Mouse (Mus musculus): Measurements from ENCODE around the gene Naa16. TPM values are rescaled to one million over a fixed set of nuclear protein-coding genes. Genes with fewer than 3 reads are reported as not detected.

Naa16 gene
- total RNA-seq, 1 experiment from 2014 or later, result 30.6 TPM

- ATAC-seq (replicated peaks; ENCODE audit: insufficient number of reproducible peaks, low FRiP score, low TSS enrichment, poor library complexity, severe bottlenecking), result no peak
These were observed 55.0 kb downstream of the Naa16 start for GRCm38 (mm10) chr14:79335613-79336012.

GRCm38 (mm10) chr14:79331936-79332335 is 58.6 kb downstream of the Naa16 start:
- ATAC-seq (replicated peaks; ENCODE audit: insufficient number of reproducible peaks, low FRiP score, low TSS enrichment, poor library complexity, severe bottlenecking), result no peak

DNA sequence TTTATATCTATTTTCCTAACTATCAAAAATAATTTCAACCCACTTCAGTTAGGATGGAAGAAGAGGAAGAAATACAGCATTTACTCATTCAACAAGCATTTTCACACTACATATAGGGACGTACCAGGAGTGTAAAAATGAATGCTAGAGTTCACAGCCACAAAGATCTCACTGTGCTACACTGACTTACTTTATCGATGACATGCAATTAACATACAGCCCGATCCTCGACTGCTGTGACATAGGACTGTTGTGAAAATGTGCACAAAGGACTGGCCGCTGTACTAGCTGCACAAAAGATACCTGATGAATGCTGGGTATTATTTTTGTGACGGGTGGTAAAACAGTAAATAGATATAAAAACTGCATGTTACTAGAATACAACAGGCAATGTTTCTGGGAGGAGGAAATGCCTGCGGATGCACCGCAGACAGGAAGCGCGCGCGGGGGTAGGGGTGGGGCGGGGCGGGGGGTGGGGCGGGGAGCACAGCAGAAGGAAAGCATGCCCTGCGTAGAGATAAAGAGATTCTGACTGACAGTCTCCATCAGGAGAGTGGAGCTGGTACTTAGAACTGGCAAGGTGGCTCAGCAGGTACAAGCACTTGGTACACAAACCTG is 59.5 kb downstream of the Naa16 start:
- ATAC-seq (replicated peaks; ENCODE audit: insufficient number of reproducible peaks, low FRiP score, low TSS enrichment, poor library complexity, severe bottlenecking), result peak; percentile 30

- peak; percentile 41; the same call in 1 of the 2 replicates for ATAC-seq (replicated peaks; ENCODE audit: insufficient number of reproducible peaks, low FRiP score, low TSS enrichment, poor library complexity, severe bottlenecking)
These were observed 63.5 kb downstream of the Naa16 start for GRCm38 (mm10) chr14:79327033-79327432.

- ATAC-seq (replicated peaks; ENCODE audit: insufficient number of reproducible peaks, low FRiP score, low TSS enrichment, poor library complexity, severe bottlenecking), result no peak
These were observed 66.3 kb downstream of the Naa16 start for GRCm38 (mm10) chr14:79324112-79324840.

GRCm38 (mm10) chr14:79321881-79322280 is 68.7 kb downstream of the Naa16 start:
- no peak for ATAC-seq (replicated peaks; ENCODE audit: insufficient number of reproducible peaks, low FRiP score, low TSS enrichment, poor library complexity, severe bottlenecking)

- no peak for ATAC-seq (replicated peaks; ENCODE audit: insufficient number of reproducible peaks, low FRiP score, low TSS enrichment, poor library complexity, severe bottlenecking)
These were observed 69.4 kb downstream of the Naa16 start for GRCm38 (mm10) chr14:79321152-79321551.

GRCm38 (mm10) chr14:79317602-79318001 is 73.0 kb downstream of the Naa16 start:
- ATAC-seq (replicated peaks; ENCODE audit: insufficient number of reproducible peaks, low FRiP score, low TSS enrichment, poor library complexity, severe bottlenecking), result no peak

DNA sequence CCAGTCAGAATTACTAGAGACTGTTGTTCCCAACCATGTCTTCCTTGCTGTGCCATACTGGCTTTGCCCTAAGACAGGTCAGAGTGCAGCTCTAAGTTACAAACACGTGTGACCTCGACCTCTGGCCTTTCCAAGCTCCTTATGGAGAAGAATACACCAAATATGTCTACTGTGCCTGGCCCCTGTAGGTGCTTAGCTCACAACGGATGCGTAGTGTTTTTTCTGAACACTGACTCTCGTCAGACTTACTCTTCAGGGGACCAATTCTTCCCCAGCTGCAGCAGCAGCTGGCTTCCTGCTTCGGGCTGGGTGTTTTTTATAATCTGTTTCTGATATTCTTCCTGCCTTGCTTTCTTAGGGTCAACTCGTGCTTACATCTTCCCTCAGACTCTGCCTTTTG is 74.7 kb downstream of the Naa16 start:
- ATAC-seq (replicated peaks; ENCODE audit: insufficient number of reproducible peaks, low FRiP score, low TSS enrichment, poor library complexity, severe bottlenecking), result no peak

GRCm38 (mm10) chr14:79314245-79315010 is 76.2 kb downstream of the Naa16 start:
- ATAC-seq (replicated peaks; ENCODE audit: insufficient number of reproducible peaks, low FRiP score, low TSS enrichment, poor library complexity, severe bottlenecking), result no peak

GRCm38 (mm10) chr14:79313439-79314175 is 77.0 kb downstream of the Naa16 start:
- no peak for ATAC-seq (replicated peaks; ENCODE audit: insufficient number of reproducible peaks, low FRiP score, low TSS enrichment, poor library complexity, severe bottlenecking)

DNA sequence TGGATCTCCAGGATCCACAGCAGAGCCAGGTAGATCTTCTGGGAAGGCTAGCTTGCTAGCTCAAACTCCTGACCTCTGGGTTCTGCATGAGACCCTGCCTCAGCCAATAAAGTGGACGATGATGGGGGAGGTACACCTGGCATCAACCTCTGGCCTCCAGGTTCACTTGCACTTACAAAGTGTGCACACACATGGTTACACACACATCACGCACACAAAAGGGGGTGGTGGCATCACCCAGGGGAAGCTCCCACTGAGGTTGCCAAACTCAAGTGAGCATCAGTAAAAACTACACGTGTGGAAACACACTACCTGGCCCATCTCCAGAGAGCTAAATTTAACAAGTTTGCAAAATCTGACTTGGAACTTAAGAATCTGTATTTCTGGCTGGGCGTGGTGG is 77.9 kb downstream of the Naa16 start:
- no peak for ATAC-seq (replicated peaks; ENCODE audit: insufficient number of reproducible peaks, low FRiP score, low TSS enrichment, poor library complexity, severe bottlenecking)

- ATAC-seq (replicated peaks; ENCODE audit: insufficient number of reproducible peaks, low FRiP score, low TSS enrichment, poor library complexity, severe bottlenecking), result no peak
These were observed 78.6 kb downstream of the Naa16 start for GRCm38 (mm10) chr14:79311918-79312454.

- no peak for ATAC-seq (replicated peaks; ENCODE audit: insufficient number of reproducible peaks, low FRiP score, low TSS enrichment, poor library complexity, severe bottlenecking)
These were observed 81.5 kb downstream of the Naa16 start for GRCm38 (mm10) chr14:79309115-79309514.

DNA sequence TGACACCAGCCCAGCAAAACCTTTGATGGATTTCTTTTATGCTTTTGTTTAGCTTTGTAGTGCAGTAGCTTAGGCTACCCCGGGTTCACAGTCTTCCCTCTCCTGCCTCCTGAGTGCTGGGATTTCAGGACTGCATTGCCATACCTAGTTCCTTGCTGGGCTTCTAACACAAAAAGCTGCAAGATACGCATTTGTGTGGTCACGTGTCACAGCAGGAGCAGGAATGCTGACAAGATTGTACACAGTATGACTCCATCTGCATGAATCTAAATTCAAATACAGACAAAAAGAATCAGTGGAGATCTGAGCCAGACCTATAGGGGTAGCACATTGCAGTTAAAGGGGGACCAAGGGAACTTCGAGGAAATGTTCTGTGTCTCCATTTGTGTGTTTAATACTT is 82.2 kb downstream of the Naa16 start:
- ATAC-seq (replicated peaks; ENCODE audit: insufficient number of reproducible peaks, low FRiP score, low TSS enrichment, poor library complexity, severe bottlenecking), result no peak

- ATAC-seq (replicated peaks; ENCODE audit: insufficient number of reproducible peaks, low FRiP score, low TSS enrichment, poor library complexity, severe bottlenecking), result no peak
These were observed 82.7 kb downstream of the Naa16 start for GRCm38 (mm10) chr14:79307908-79308307.

DNA sequence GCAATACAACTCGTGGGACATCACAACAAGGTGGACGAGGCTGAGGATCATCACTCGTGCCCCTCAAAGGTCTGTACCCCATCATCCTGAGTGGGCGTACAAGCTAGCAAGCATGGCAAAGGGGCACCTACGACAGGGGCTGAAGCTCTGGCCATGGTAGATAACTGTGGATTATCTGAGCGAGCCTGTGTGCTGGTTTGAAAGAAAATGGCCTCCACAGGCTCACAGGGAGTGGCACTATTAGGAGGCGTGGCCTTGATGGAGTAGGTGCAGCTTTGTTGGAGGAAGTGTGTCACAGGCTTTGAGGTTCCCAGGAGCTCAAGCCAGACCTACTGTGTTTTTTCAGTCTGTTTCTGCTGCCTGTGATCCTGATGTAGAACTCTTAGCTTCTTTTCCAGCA is 83.4 kb downstream of the Naa16 start:
- no peak for ATAC-seq (replicated peaks; ENCODE audit: insufficient number of reproducible peaks, low FRiP score, low TSS enrichment, poor library complexity, severe bottlenecking)

DNA sequence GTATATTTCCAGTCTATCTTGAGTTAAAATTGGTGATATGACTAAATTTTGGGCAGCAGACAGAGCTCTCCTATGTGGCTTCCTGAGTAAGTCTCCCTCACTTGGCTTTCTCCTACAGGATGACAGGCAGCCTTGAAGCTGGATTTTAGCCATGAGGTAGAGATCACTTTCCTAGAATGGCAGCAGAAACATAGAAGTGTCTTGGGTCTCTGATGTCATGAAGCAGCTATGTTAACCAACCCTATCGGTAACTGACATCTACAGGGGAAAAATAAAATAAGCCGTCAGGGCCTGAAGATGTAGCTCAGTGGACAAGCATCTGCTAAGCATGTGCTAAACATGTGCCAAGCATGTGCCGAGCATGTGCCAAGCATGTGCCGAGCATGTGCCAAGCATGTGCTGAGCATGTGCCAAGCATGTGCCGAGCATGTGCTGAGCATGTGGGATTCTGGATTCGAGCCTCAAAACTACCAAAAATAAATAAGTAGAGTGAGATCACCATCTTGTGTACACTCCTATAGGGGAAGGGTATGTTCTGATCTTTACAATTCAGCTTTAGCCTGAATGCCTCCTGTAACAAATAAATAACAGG is 85.6 kb downstream of the Naa16 start:
- ATAC-seq (replicated peaks; ENCODE audit: insufficient number of reproducible peaks, low FRiP score, low TSS enrichment, poor library complexity, severe bottlenecking), result no peak
